Mouse (Mus musculus) cortical plate, adult 2 months (tissue): ENCODE measurements around the gene Itgb2.

Experiments
- CTCF ChIP-seq: fragments of 200-500 bp; IDR thresholded peaks from 2 replicates; pipeline ENCODE4 v1.5.1; 2011; ENCODE audit warnings: mild to moderate bottlenecking, control low read depth, low read length; ENCODE audit not compliant: insufficient read depth; ENCODE audit errors: extremely low read depth
- POLR2A ChIP-seq: fragments of 200-500 bp; IDR thresholded peaks from 2 replicates; pipeline ENCODE4 v1.6.1; 2011; ENCODE audit warnings: mild to moderate bottlenecking, low read length, control low read depth; ENCODE audit not compliant: insufficient read depth; ENCODE audit errors: extremely low read depth

DNA sequence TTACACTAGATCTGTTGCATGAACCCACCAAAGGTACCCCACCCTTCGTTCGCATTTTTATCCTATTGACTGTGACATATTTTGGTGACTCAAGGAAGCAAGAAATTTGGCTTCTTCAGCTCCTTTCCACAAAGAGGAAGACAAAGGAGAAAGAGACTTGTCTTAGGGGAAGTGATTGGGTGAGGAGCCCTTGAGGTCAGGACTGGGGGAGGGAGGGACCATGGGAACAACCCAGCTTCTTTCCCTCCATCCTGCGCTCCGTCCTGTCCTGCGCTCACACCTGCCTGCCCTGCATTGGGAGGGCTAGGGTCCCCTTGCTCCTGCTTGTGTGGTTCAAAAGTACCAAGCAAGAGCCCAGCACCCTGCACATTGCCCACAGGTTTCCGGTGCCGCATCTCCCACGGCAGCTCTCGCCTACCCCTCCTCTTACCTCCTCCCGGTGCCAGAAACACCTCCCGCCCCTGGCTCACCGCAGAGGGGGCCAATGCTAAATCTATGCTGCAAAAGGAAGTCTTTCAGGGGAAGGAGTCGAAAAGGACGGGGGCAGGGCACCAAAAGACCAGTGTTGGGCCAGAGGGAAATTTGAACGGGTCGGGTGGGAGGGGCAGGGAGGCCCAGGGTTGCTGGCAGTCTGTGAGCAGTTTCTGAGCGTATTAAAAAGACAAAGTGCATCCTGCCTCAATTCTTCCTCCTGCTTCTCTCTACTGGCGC lies 7.9 kb upstream of the Itgb2 start:
- no peak for TF ChIP-seq CTCF
- TF ChIP-seq POLR2A, result no peak
